Mouse (Mus musculus): ENCODE measurements at regions not wholly inside any gene's neighbourhood (a gene's known extent, or its start where the extent isn't known, plus 50 kb on each side); places are given as distances from the start of the nearest gene placed in this dataset.

GRCm38 (mm10) chr4:39926021-39926591 is 216.8 kb upstream of the Aco1 start:
- Histone ChIP-seq H3K4me2 (no peak overlapping the region), H3K9ac (ENCODE audit: low read depth, low read length) (no peak overlapping the region), H3K36me3 (ENCODE audit: control insufficient read depth, insufficient read depth, low read length) (no peaks in the 10 kb centered on the region), H3K27me3 (ENCODE audit: control insufficient read depth, insufficient read depth, low read length) (no peaks in the 10 kb centered on the region), H3K4me1 (ENCODE audit: control insufficient read depth, insufficient read depth, low read length) (no peaks in the 10 kb centered on the region), H3K9me3 (replicated peaks; ENCODE audit: control insufficient read depth, low read length) (no peaks in the 10 kb centered on the region), H3K27ac (ENCODE audit: low read depth, low read length) (no peak overlapping the region), H3K4me3 (ENCODE audit: low read depth, low read length) (no peak overlapping the region)
- 84% methylated on average over 3 of the region's 3 CpGs for WGBS (ENCODE audit: insufficient replicate concordance)
- no peak for ATAC-seq (replicated peaks; ENCODE audit: insufficient number of reproducible peaks, low FRiP score, low TSS enrichment)

GRCm38 (mm10) chr4:39926594-39926993 is 216.3 kb upstream of the Aco1 start:
- Histone ChIP-seq H3K9me3 (replicated peaks; ENCODE audit: control insufficient read depth, low read length) (no peaks in the 10 kb centered on the region), H3K27ac (ENCODE audit: low read depth, low read length) (no peak overlapping the region), H3K4me2 (no peak overlapping the region), H3K4me1 (ENCODE audit: control insufficient read depth, insufficient read depth, low read length) (no peaks in the 10 kb centered on the region), H3K4me3 (ENCODE audit: low read depth, low read length) (no peak overlapping the region), H3K9ac (ENCODE audit: low read depth, low read length) (no peak overlapping the region), H3K27me3 (ENCODE audit: control insufficient read depth, insufficient read depth, low read length) (no peaks in the 10 kb centered on the region), H3K36me3 (ENCODE audit: control insufficient read depth, insufficient read depth, low read length) (no peaks in the 10 kb centered on the region)
- 91% methylated on average over 7 of the region's 7 CpGs for WGBS (ENCODE audit: insufficient replicate concordance)
- ATAC-seq (replicated peaks; ENCODE audit: insufficient number of reproducible peaks, low FRiP score, low TSS enrichment), result no peak

GRCm38 (mm10) chr4:39928491-39928890 is 214.4 kb upstream of the Aco1 start:
- WGBS (ENCODE audit: insufficient replicate concordance), result 58% methylated on average over 2 of the region's 2 CpGs
- no peaks in the 10 kb centered on the region for H3K9me3 ChIP-seq (replicated peaks; ENCODE audit: control insufficient read depth, low read length)
- ATAC-seq (replicated peaks; ENCODE audit: insufficient number of reproducible peaks, low FRiP score, low TSS enrichment), result no peak
- H3K27ac ChIP-seq (ENCODE audit: low read depth, low read length), result no peak overlapping the region
- no peak overlapping the region for H3K4me2 ChIP-seq
- H3K4me3 ChIP-seq (ENCODE audit: low read depth, low read length), result no peak overlapping the region
- H3K27me3 ChIP-seq (ENCODE audit: control insufficient read depth, insufficient read depth, low read length), result no peaks in the 10 kb centered on the region
- no peaks in the 10 kb centered on the region for H3K4me1 ChIP-seq (ENCODE audit: control insufficient read depth, insufficient read depth, low read length)
- no peaks in the 10 kb centered on the region for H3K36me3 ChIP-seq (ENCODE audit: control insufficient read depth, insufficient read depth, low read length)
- H3K9ac ChIP-seq (ENCODE audit: low read depth, low read length), result no peak overlapping the region

GRCm38 (mm10) chr4:39934025-39934708 is 208.7 kb upstream of the Aco1 start:
- Histone ChIP-seq H3K4me3 (ENCODE audit: low read depth, low read length) (no peak overlapping the region), H3K9ac (ENCODE audit: low read depth, low read length) (no peak overlapping the region), H3K4me1 (ENCODE audit: control insufficient read depth, insufficient read depth, low read length) (no peaks in the 10 kb centered on the region), H3K4me2 (no peak overlapping the region), H3K27me3 (ENCODE audit: control insufficient read depth, insufficient read depth, low read length) (no peaks in the 10 kb centered on the region), H3K9me3 (replicated peaks; ENCODE audit: control insufficient read depth, low read length) (no peaks in the 10 kb centered on the region), H3K36me3 (ENCODE audit: control insufficient read depth, insufficient read depth, low read length) (no peaks in the 10 kb centered on the region), H3K27ac (ENCODE audit: low read depth, low read length) (no peak overlapping the region)
- WGBS (ENCODE audit: insufficient replicate concordance), result 77% methylated on average over 12 of the region's 12 CpGs
- no peak for ATAC-seq (replicated peaks; ENCODE audit: insufficient number of reproducible peaks, low FRiP score, low TSS enrichment)

- Histone ChIP-seq H3K4me3 (ENCODE audit: low read depth, low read length) (no peak overlapping the region), H3K27ac (ENCODE audit: low read depth, low read length) (no peak overlapping the region), H3K4me2 (no peak overlapping the region), H3K9me3 (replicated peaks; ENCODE audit: control insufficient read depth, low read length) (no peaks in the 10 kb centered on the region; the same call in none of the 2 replicates), H3K9ac (ENCODE audit: low read depth, low read length) (no peak overlapping the region), H3K36me3 (ENCODE audit: control insufficient read depth, insufficient read depth, low read length) (no peaks in the 10 kb centered on the region), H3K4me1 (ENCODE audit: control insufficient read depth, insufficient read depth, low read length) (no peaks in the 10 kb centered on the region), H3K27me3 (ENCODE audit: control insufficient read depth, insufficient read depth, low read length) (no peaks in the 10 kb centered on the region)
- no peak for ATAC-seq (replicated peaks; ENCODE audit: insufficient number of reproducible peaks, low FRiP score, low TSS enrichment)
- 78% methylated on average over 3 of the region's 3 CpGs for WGBS (ENCODE audit: insufficient replicate concordance)
These were observed 184.2 kb upstream of the Aco1 start for GRCm38 (mm10) chr4:39958687-39959086.

GRCm38 (mm10) chr4:39967938-39968337 is 174.9 kb upstream of the Aco1 start:
- Histone ChIP-seq H3K27me3 (ENCODE audit: control insufficient read depth, insufficient read depth, low read length) (no peaks in the 10 kb centered on the region), H3K9ac (ENCODE audit: low read depth, low read length) (no peak overlapping the region), H3K4me1 (ENCODE audit: control insufficient read depth, insufficient read depth, low read length) (no peaks in the 10 kb centered on the region), H3K36me3 (ENCODE audit: control insufficient read depth, insufficient read depth, low read length) (no peaks in the 10 kb centered on the region), H3K27ac (ENCODE audit: low read depth, low read length) (no peak overlapping the region), H3K9me3 (replicated peaks; ENCODE audit: control insufficient read depth, low read length) (no peaks in the 10 kb centered on the region), H3K4me3 (ENCODE audit: low read depth, low read length) (no peak overlapping the region), H3K4me2 (no peak overlapping the region)
- ATAC-seq (replicated peaks; ENCODE audit: insufficient number of reproducible peaks, low FRiP score, low TSS enrichment), result no peak
- 80% methylated on average over 3 of the region's 3 CpGs for WGBS (ENCODE audit: insufficient replicate concordance)

- no peak overlapping the region for H3K4me2 ChIP-seq
- 71% methylated on average over 6 of the region's 6 CpGs for WGBS (ENCODE audit: insufficient replicate concordance)
- H3K9me3 ChIP-seq (replicated peaks; ENCODE audit: control insufficient read depth, low read length), result no peaks in the 10 kb centered on the region
- no peaks in the 10 kb centered on the region for H3K36me3 ChIP-seq (ENCODE audit: control insufficient read depth, insufficient read depth, low read length)
- no peak overlapping the region for H3K27ac ChIP-seq (ENCODE audit: low read depth, low read length)
- H3K4me3 ChIP-seq (ENCODE audit: low read depth, low read length), result no peak overlapping the region
- no peak for ATAC-seq (replicated peaks; ENCODE audit: insufficient number of reproducible peaks, low FRiP score, low TSS enrichment)
- no peaks in the 10 kb centered on the region for H3K27me3 ChIP-seq (ENCODE audit: control insufficient read depth, insufficient read depth, low read length)
- H3K9ac ChIP-seq (ENCODE audit: low read depth, low read length), result no peak overlapping the region
- no peaks in the 10 kb centered on the region for H3K4me1 ChIP-seq (ENCODE audit: control insufficient read depth, insufficient read depth, low read length)
These were observed 151.5 kb upstream of the Aco1 start for GRCm38 (mm10) chr4:39991358-39991757.

GRCm38 (mm10) chr4:39991851-39992250 is 151.0 kb upstream of the Aco1 start:
- no peaks in the 10 kb centered on the region for H3K27me3 ChIP-seq (ENCODE audit: control insufficient read depth, insufficient read depth, low read length)
- H3K4me1 ChIP-seq (ENCODE audit: control insufficient read depth, insufficient read depth, low read length), result no peaks in the 10 kb centered on the region
- ATAC-seq (replicated peaks; ENCODE audit: insufficient number of reproducible peaks, low FRiP score, low TSS enrichment), result no peak
- H3K27ac ChIP-seq (ENCODE audit: low read depth, low read length), result no peak overlapping the region
- no peaks in the 10 kb centered on the region for H3K9me3 ChIP-seq (replicated peaks; ENCODE audit: control insufficient read depth, low read length)
- WGBS (ENCODE audit: insufficient replicate concordance), result 85% methylated on average over 2 of the region's 2 CpGs
- no peaks in the 10 kb centered on the region for H3K36me3 ChIP-seq (ENCODE audit: control insufficient read depth, insufficient read depth, low read length)
- no peak overlapping the region for H3K9ac ChIP-seq (ENCODE audit: low read depth, low read length)
- no peak overlapping the region for H3K4me3 ChIP-seq (ENCODE audit: low read depth, low read length)
- no peak overlapping the region for H3K4me2 ChIP-seq
